Mouse (Mus musculus) limb, embryonic 11.5 days (tissue): ENCODE measurements around the gene Btbd35f5. TPM values are rescaled to one million over a fixed set of nuclear protein-coding genes. Genes with fewer than 3 reads are reported as not detected.
"Not testable (repeated sequence)": the region's sequence is repeated elsewhere in the genome, so short reads cannot be mapped to it uniquely, and the experiment has no call there.

Experiments used
- ATAC-seq: fragments of 200-750 bp; cut with Nextera tagmentation; 2 replicates; pipeline ENCODE4 v1.8.0; 2017; ENCODE audit warnings: low read depth; ENCODE audit not compliant: insufficient number of reproducible peaks, low FRiP score, low TSS enrichment
- DNase-seq: peaks from one replicate; pipeline ENCODE4 v3.0.0-alpha.2; 2015; ENCODE audit warnings: low spot score
- H3K27ac ChIP-seq: fragments of 300-500 bp; sonication (generic); replicated peaks from 2 replicates; pipeline ENCODE4 v1.5.1; 2014; ENCODE audit warnings: low read depth, mild to moderate bottlenecking, low read length
- H3K27me3 ChIP-seq: fragments of 300-500 bp; sonication (generic); 2 replicates; pipeline ENCODE4 v1.6.1; 2014; ENCODE audit warnings: mild to moderate bottlenecking, low read length, mixed read lengths; ENCODE audit not compliant: control insufficient read depth, insufficient read depth
- H3K36me3 ChIP-seq: fragments of 300-500 bp; sonication (generic); 2 replicates; pipeline ENCODE4 v1.6.1; 2014; ENCODE audit warnings: mild to moderate bottlenecking, low read length, moderate library complexity, mixed read lengths; ENCODE audit not compliant: control insufficient read depth, insufficient read depth
- H3K4me1 ChIP-seq: fragments of 300-500 bp; sonication (generic); 2 replicates; pipeline ENCODE4 v1.6.1; 2014; ENCODE audit warnings: low read length, mixed read lengths; ENCODE audit not compliant: control insufficient read depth, insufficient read depth
- H3K4me2 ChIP-seq: fragments of 300-500 bp; sonication (generic); 2 replicates; pipeline ENCODE4 v1.6.1; 2014; ENCODE audit warnings: low read depth, mild to moderate bottlenecking, moderate library complexity; ENCODE audit not compliant: severe bottlenecking
- H3K4me3 ChIP-seq: fragments of 300-500 bp; sonication (generic); 2 replicates; pipeline ENCODE4 v1.5.1; 2014; ENCODE audit warnings: low read depth, low read length
- H3K9ac ChIP-seq: fragments of 300-500 bp; sonication (generic); 2 replicates; pipeline ENCODE4 v1.6.1; 2014; ENCODE audit warnings: mild to moderate bottlenecking, low read length
- H3K9me3 ChIP-seq: fragments of 300-500 bp; sonication (generic); 2 replicates; pipeline ENCODE4 v1.6.1; 2016; ENCODE audit warnings: low read length; ENCODE audit not compliant: control insufficient read depth
- WGBS: fragments of 180-500 bp; shearing (Covaris S2); extraction: QIAGEN DNeasy Blood & Tissue Kit; methylation state at CpG from one replicate; pipeline ENCODE4 v1.1.7; 2014; 5-methylcytosine and 5-hydroxymethylcytosine counted together
- polyA plus RNA-seq: library from polyadenylated mRNA; unstranded; fragments of >200 nt; fragmentation: Nextera tagmentation; extraction: Ambion mirVana; gene quantifications from 2 replicates; pipeline ENCODE4 v1.2.1, GENCODE M21; 2014

The Btbd35f5 gene
- polyA plus RNA-seq: not detected in 2 replicates

DNA sequence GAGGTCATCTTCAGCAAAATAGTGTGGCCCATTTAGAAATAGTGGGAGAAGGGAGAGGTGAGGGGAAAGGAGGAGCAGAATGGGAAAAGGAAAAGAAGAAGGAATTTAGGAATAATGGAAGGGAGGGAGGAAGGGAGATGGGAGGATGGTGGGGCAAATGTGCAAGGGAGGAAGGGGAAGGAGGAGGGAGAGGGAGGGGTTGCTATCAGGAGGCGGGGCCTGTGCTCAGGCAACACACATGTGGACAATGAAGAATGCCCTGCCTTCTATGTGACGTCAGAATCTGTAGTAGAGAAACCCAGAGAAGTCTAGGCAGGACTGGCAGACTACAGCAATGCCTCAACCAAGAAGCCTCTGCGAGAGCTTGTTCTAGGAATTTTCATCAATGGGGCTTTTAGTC, at the start of gene Btbd35f5:
Gene Btbd35f5, plus strand, starts transcription at position 301 of the 400 bp plus-strand sequence.
- H3K4me1 ChIP-seq, H3K9me3 ChIP-seq, ATAC-seq, H3K27ac ChIP-seq, H3K4me3 ChIP-seq, H3K4me2 ChIP-seq, H3K27me3 ChIP-seq, H3K9ac ChIP-seq, DNase-seq, H3K36me3 ChIP-seq: not testable (repeated sequence)
- no CpG with 5 or more reads among the region's 3 CpGs for WGBS

DNA sequence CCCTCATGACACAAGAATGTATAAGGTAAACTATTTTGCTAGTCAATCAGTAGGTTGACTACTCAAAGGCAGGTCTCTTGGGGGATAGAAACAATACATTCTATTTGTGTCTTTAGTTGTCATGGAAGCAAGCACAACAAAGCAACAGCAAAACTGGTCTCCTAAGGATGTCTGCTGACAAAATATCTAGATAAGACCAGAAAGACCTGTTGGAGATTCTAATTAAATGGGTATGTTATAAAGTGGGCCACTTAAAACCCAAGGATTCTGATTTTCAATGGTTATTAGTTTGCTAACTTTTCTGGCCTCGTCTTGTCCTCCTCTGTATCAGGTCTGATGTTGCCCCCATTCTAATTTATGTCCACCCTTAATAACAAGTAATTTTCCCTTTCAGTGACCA, 32.2 kb upstream of the Btbd35f5 start, which contains the start of gene Gm21789:
Gene Gm21789, plus strand, starts transcription at position 301 of the 400 bp plus-strand sequence.
- H3K27ac ChIP-seq, H3K4me1 ChIP-seq, DNase-seq, H3K4me2 ChIP-seq, H3K9ac ChIP-seq, H3K36me3 ChIP-seq, H3K27me3 ChIP-seq, H3K4me3 ChIP-seq, ATAC-seq, H3K9me3 ChIP-seq: not testable (repeated sequence)
- no CpG with 5 or more reads among the region's 1 CpGs for whole genome bisulfite sequencing

Other genes starting within 250 kb of the Btbd35f5 start
- gene Btbd35f21, start 247.8 kb upstream of the Btbd35f5 start, polyA plus RNA-seq: not detected in 2 replicates
- not detected in 2 replicates for gene Btbd35f30, start 79.3 kb upstream of the Btbd35f5 start, polyA plus RNA-seq
- not detected in 2 replicates for gene Gm21789, start 32.1 kb upstream of the Btbd35f5 start, polyA plus RNA-seq